Mouse (Mus musculus) cerebellum, adult 2 months (tissue): ENCODE measurements around the gene Ntm.

ENCODE experiments used
- CTCF ChIP-seq: fragments of 200-500 bp; IDR thresholded peaks from 2 replicates; pipeline ENCODE4 v1.5.1; 2011; ENCODE audit warnings: low read depth, mild to moderate bottlenecking, control low read depth, low read length, moderate library complexity, borderline replicate concordance; ENCODE audit not compliant: insufficient read depth
- POLR2A ChIP-seq: fragments of 200-500 bp; IDR thresholded peaks from 2 replicates; pipeline ENCODE4 v1.6.1; 2011; ENCODE audit warnings: low read length, control low read depth, borderline replicate concordance; ENCODE audit not compliant: insufficient read depth

GRCm38 (mm10) chr9:29833781-29834180, 129.2 kb downstream of the Ntm start:
- TF ChIP-seq POLR2A = no peak
- no peak for TF ChIP-seq CTCF
